Mouse (Mus musculus) heart, embryonic 12.5 days (tissue): ENCODE measurements around the gene Havcr2. TPM values are rescaled to one million over a fixed set of nuclear protein-coding genes. Genes with fewer than 3 reads are reported as not detected.
A peak's percentile ranks its signal among the peaks of the same experiment; 100 is the strongest.
"Not testable (repeated sequence)": the region's sequence is repeated elsewhere in the genome, so short reads cannot be mapped to it uniquely, and the experiment has no call there.

Experiments
- ATAC-seq: fragments of 200-750 bp; cut with Nextera tagmentation; 2 replicates; pipeline ENCODE4 v1.8.0; 2017; ENCODE audit warnings: moderate TSS enrichment, moderate library complexity; ENCODE audit not compliant: insufficient number of reproducible peaks, low FRiP score
- H3K27ac ChIP-seq: fragments of 300-500 bp; sonication (generic); 2 replicates; pipeline ENCODE4 v1.5.1; 2016; ENCODE audit warnings: mild to moderate bottlenecking, moderate library complexity; ENCODE audit not compliant: poor library complexity, severe bottlenecking
- H3K27me3 ChIP-seq: fragments of 300-500 bp; sonication (generic); replicated peaks from 2 replicates; pipeline ENCODE4 v1.6.1; 2016; ENCODE audit warnings: mild to moderate bottlenecking, moderate library complexity
- H3K36me3 ChIP-seq: fragments of 300-500 bp; sonication (generic); 2 replicates; pipeline ENCODE4 v1.6.1; 2016; ENCODE audit warnings: mild to moderate bottlenecking, moderate library complexity
- H3K4me1 ChIP-seq: fragments of 300-500 bp; sonication (generic); replicated peaks from 2 replicates; pipeline ENCODE4 v1.6.1; 2016; ENCODE audit warnings: mild to moderate bottlenecking
- H3K4me2 ChIP-seq: fragments of 300-500 bp; sonication (generic); 2 replicates; pipeline ENCODE4 v1.6.1; 2016; ENCODE audit warnings: mild to moderate bottlenecking, moderate library complexity
- H3K4me3 ChIP-seq: fragments of 300-500 bp; sonication (generic); 2 replicates; pipeline ENCODE4 v1.5.1; 2016; ENCODE audit warnings: mild to moderate bottlenecking
- H3K9ac ChIP-seq: fragments of 300-500 bp; sonication (generic); 2 replicates; pipeline ENCODE4 v1.6.1; 2016; ENCODE audit warnings: mild to moderate bottlenecking, moderate library complexity
- H3K9me3 ChIP-seq: fragments of 300-500 bp; sonication (generic); replicated peaks from 2 replicates; pipeline ENCODE4 v1.6.1; 2016; ENCODE audit warnings: mild to moderate bottlenecking, moderate library complexity
- WGBS: fragments of 180-500 bp; shearing (Covaris S2); methylation state at CpG from one replicate; pipeline ENCODE4 v1.1.7; 2016; 5-methylcytosine and 5-hydroxymethylcytosine counted together
- polyA plus RNA-seq: library from polyadenylated mRNA; unstranded; fragments of >200 nt; fragmentation: Nextera tagmentation; extraction: Ambion mirVana; gene quantifications from 2 replicates; pipeline ENCODE4 v1.2.1, GENCODE M21; 2016

Gene Havcr2
- 0.10 and 0.19 TPM in 2 replicates for polyA plus RNA-seq

DNA sequence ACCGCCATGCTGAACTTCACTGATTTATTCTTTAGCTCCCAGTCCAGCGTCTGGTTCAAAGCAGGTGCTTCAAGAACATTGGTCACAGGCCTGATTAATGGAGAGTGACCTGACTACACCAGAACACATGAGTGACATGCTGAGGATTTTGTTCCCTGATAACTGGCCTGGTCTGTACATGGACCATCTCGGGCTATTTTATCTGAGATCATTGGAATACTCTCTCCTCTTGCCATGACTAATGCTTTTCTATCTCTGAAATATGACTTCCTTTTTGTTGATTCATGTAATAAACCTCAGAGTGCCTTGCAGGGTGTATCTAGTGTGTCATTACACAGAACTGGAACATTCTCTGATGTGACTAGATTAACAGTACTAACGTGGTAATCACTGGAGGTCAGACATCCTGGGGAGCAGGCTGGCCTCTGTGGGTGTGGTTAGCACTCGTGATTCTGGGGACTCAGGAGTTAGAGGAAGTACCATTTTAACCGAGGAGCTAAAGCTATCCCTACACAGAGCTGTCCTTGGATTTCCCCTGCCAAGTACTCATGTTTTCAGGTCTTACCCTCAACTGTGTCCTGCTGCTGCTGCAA is at the start of gene Havcr2:
TSS of gene Havcr2 (plus strand) at position 483 of the 593 bp plus-strand sequence.
- no peak for ATAC-seq
- no peak within 1 kb of the TSS for H3K9ac ChIP-seq
- 61% methylated on average over 6 of the region's 6 CpGs for WGBS
- no peaks in the 10 kb centered on the region for H3K9me3 ChIP-seq
- no peaks in the 10 kb centered on the region for H3K4me1 ChIP-seq
- no peak within 1 kb of the TSS for H3K4me3 ChIP-seq
- H3K4me2 ChIP-seq, result no peak within 1 kb of the TSS
- H3K27ac ChIP-seq, result no peak within 1 kb of the TSS
- no peaks in the 10 kb centered on the region for H3K36me3 ChIP-seq
- H3K27me3 ChIP-seq, result no peaks in the 10 kb centered on the region

DNA sequence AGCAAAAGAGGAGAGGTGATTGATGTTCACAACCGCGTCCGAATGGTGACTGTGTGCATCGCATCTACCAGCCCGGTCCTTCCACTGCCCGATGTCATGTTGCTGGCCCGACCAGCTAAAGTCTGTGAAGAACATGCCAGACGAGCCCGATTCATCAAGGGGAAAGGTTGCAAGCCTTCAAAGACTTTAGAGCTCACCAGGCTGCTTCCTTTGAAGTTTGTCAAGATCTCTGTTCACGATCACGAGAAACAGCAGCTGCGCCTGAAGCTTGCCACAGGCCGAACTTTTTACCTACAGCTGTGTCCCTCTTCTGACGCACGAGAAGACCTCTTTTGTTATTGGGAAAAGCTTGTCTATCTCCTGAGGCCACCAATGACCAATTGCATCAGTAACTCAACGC is 49.7 kb upstream of the Havcr2 start:
- H3K9ac ChIP-seq, result no peak overlapping the region
- H3K9me3 ChIP-seq, result no peaks in the 10 kb centered on the region
- no peaks in the 10 kb centered on the region for H3K36me3 ChIP-seq
- ATAC-seq, result no peak
- H3K27ac ChIP-seq, result no peak overlapping the region
- H3K4me3 ChIP-seq, result no peak overlapping the region
- H3K27me3 ChIP-seq, result no peaks in the 10 kb centered on the region
- H3K4me2 ChIP-seq, result no peak overlapping the region
- WGBS, result 80% methylated on average over 16 of the region's 16 CpGs
- H3K4me1 ChIP-seq, result no peaks in the 10 kb centered on the region; the same call in 1 of the 2 replicates

DNA sequence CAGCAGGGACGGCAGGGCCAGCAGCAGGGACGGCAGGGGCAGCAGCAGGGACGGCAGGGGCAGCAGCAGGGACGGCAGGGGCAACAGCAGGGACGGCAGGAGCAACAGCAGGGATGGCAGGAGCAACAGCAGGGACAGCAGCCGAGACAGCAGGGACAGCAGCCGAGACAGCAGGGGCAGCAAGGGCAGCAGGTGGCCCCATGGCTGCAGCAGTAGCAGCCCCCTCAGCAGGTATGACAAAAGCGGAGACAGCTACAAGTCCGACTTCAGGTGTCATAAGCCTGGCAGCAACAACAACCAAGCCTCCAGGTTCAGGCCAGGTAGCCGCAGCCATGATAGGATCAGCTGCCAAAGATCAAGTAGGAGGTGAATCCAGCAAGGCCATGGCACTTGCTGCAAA is 48.0 kb upstream of the Havcr2 start:
- 34% methylated on average over 10 of the region's 10 CpGs for WGBS
- no peak for ATAC-seq
- Histone ChIP-seq H3K27me3 (no peaks in the 10 kb centered on the region), H3K27ac (no peak overlapping the region), H3K4me1 (no peaks in the 10 kb centered on the region; the same call in 1 of the 2 replicates), H3K4me2 (peak overlapping the region; percentile 63), H3K9ac (0 out of 2 replicates have a peak overlapping the region, but pooled peaks have one; percentile 29), H3K4me3 (peak overlapping the region; percentile 26), H3K9me3 (no peaks in the 10 kb centered on the region), H3K36me3 (no peaks in the 10 kb centered on the region)

DNA sequence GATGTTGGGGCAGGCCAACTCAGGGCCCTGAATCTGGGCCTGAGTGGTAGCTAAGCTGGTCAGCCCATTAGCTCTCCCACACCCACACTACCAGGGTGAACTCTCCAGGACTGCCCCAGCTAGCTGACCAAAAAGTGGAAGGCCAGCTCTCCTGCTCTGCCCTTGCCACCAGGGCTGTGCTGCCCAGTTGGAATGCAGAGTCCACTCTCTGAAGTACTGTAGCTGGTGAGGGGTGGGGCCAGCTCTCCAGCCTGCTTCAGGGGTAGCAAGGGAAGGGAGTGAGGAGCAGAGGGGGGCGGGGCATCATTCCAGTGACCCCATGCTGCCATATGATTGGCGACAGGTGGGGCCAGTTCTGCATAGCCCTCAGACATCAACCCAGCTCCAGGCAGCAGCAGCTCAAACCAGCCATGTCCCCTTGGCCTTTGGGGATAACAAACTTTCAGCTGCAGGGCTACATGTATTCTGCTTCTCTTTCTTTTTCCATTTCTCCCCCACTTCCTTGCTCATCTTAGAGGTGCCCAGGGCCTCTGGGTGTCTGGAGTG is 44.6 kb upstream of the Havcr2 start:
- ATAC-seq, result no peak
- no peaks in the 10 kb centered on the region for H3K9me3 ChIP-seq
- H3K4me3 ChIP-seq, result no peak overlapping the region
- H3K27ac ChIP-seq, result no peak overlapping the region
- no peak overlapping the region for H3K4me2 ChIP-seq
- no peak overlapping the region for H3K9ac ChIP-seq
- 28% methylated on average over 2 of the region's 2 CpGs for WGBS
- H3K27me3 ChIP-seq, result no peaks in the 10 kb centered on the region
- no peaks in the 10 kb centered on the region for H3K36me3 ChIP-seq
- no peaks in the 10 kb centered on the region; the same call in 1 of the 2 replicates for H3K4me1 ChIP-seq

DNA sequence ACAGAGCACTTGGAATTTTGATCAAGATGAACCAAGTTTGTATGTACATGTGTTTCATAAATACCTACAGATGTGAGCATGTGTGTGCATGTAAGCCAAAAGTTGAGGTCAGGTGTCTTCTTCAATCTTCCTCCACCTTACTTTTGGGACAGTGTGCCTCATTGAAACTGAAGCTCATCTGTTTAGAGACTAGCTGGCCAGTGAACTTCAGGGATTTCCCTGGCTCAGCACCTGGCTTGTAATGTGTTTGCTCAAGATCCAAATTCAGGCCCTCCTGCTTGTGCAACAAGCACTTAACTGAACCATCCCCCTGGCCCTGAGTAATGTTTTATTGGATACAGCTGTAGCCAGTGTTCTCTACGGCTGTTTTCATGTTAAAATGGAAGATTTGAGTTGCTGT is 36.3 kb upstream of the Havcr2 start:
- H3K4me3 ChIP-seq, result no peak overlapping the region
- H3K27ac ChIP-seq, result no peak overlapping the region
- no peaks in the 10 kb centered on the region for H3K36me3 ChIP-seq
- WGBS, result 65% methylated on average over 1 of the region's 1 CpGs
- H3K9me3 ChIP-seq, result no peaks in the 10 kb centered on the region
- no peak overlapping the region for H3K9ac ChIP-seq
- no peak for ATAC-seq
- no peaks in the 10 kb centered on the region for H3K27me3 ChIP-seq
- H3K4me2 ChIP-seq, result no peak overlapping the region
- no peaks in the 10 kb centered on the region for H3K4me1 ChIP-seq

DNA sequence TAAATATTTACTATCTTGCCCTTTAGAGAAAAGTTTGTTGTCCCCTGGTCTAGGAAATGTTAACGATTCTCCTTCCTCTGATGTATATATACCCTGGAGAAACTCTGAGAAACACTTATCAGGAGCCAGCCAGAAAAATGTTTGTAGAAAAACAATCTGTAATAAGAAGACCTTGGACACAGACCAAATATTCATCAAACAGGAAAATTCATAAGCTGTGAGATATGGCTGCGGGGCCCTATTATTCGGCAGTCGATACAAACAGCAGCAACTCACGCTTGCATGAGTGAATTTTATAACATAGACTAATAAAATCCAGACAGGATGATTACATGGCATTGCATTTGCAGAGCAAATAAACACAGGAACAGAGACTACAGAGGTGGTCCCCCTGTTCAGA is 35.9 kb upstream of the Havcr2 start:
- no peak for ATAC-seq
- 83% methylated on average over 5 of the region's 5 CpGs for WGBS
- H3K27ac ChIP-seq, result no peak overlapping the region

DNA sequence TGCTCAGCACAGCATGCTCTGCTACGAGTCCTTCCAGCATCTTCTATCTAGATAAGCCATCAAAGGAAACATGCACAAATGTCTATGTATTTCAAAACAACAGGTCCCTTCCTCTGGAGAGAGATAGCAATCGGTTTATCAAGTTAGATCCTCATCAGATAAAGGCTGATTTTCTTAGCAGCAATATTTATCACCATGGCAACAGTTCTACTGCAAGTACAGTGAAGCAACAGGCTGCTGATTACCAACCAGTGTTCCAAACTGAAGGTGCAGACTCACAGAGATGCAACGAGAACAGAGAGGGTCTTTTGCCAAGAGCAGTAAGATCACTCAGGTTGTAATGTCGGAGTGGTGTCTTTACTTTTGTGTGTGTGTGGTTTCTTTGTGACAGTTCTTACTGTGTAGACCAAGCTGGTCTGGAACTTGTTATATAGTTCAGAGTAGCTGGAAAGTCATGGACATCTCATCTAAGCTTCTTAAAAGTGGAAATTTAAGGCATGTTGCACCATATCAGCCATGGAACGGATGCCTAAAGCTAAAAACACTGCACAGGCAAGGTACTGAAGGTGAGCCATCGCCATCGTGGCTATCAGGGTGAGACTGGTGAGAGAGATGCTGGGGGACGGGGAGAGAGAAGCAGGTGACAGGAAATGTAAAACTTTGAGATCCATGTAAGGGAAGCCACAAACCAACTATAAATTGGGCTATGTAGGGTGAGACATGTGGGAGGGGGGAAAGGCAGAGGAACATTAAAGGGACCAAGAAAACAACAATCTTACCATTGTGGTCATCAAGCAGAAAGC is 33.4 kb upstream of the Havcr2 start:
- Histone ChIP-seq H3K9ac (no peak overlapping the region), H3K4me3 (no peak overlapping the region), H3K4me1 (no peaks in the 10 kb centered on the region), H3K4me2 (no peak overlapping the region), H3K27ac (no peak overlapping the region), H3K27me3 (no peaks in the 10 kb centered on the region), H3K36me3 (no peaks in the 10 kb centered on the region), H3K9me3 (no peaks in the 10 kb centered on the region)
- WGBS, result 69% methylated on average over 8 of the region's 8 CpGs
- ATAC-seq, result no peak

More for the DNA sequence above, 35.9 kb upstream of the Havcr2 start:
- H3K36me3 ChIP-seq, result no peaks in the 10 kb centered on the region
- no peak overlapping the region for H3K4me3 ChIP-seq
- no peak overlapping the region for H3K4me2 ChIP-seq
- no peak overlapping the region for H3K9ac ChIP-seq
- H3K27me3 ChIP-seq, result no peaks in the 10 kb centered on the region
- H3K4me1 ChIP-seq, result no peaks in the 10 kb centered on the region
- no peaks in the 10 kb centered on the region for H3K9me3 ChIP-seq

DNA sequence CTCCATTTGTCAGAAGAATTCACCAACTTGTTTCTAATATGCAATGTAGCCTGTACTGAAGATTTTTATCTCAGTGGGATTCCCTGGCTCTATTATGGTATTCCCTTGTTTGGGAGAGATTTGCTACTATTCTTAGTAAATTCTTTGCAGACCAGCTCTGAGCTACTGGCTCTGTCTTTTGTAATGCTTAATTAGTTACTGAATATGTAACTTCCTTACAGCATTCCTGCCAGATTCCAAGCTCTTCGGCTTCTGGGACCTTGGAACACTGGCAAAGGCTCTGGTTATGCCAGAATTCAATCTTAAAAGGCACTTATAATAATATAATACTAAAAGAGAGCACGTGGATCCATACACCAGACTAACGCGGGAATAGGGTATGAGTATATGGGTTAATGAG is 26.6 kb upstream of the Havcr2 start:
- not testable (repeated sequence) for H3K4me2 ChIP-seq, H3K4me3 ChIP-seq, H3K27me3 ChIP-seq, H3K4me1 ChIP-seq, H3K36me3 ChIP-seq, H3K27ac ChIP-seq, H3K9me3 ChIP-seq, ATAC-seq, H3K9ac ChIP-seq
- 53% methylated on average over 4 of the region's 4 CpGs for WGBS

DNA sequence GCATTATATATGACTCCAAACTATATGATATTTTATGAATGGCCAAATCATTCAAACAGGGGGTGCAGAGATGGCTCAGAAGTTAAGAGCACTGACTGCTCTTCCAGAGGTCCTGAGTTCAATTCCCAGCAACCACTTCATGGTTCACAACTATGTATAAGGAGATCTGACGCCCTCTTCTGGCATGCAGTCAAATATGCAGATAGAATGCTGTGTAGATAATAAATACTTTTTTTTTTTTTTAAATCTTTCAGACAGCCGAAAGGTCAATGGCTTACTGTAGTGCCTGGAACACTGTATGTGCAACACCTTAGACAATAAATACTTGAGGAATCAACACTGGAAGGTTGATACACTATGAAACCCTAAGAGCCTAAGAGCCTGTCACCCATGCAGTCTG is 24.6 kb upstream of the Havcr2 start:
- Histone ChIP-seq H3K27ac (no peak overlapping the region), H3K9ac (no peak overlapping the region), H3K4me1 (no peaks in the 10 kb centered on the region), H3K4me3 (no peak overlapping the region), H3K4me2 (no peak overlapping the region), H3K9me3 (no peaks in the 10 kb centered on the region), H3K36me3 (no peaks in the 10 kb centered on the region), H3K27me3 (no peaks in the 10 kb centered on the region)
- 76% methylated on average over 2 of the region's 2 CpGs for WGBS
- no peak for ATAC-seq

DNA sequence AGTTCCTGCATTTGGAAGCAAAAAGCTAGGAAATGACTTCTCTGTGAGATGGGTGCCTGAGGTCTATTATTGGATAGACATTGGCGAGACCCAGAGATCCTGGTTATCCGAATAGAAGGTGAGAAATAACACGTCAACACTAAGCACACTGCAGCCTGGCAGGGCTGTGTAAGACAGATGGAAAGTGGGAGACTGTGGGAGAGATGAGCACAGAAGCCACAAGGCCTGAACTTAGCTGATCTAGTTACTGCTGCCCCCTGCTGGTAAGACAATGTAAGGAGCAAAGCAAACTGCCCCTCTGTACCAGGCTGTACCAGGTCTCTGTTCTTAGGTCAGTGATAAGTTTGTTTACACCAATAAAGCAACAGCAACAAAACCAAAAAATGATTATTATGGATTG is 23.6 kb upstream of the Havcr2 start:
- Histone ChIP-seq H3K9me3 (no peaks in the 10 kb centered on the region), H3K4me3 (no peak overlapping the region), H3K4me1 (peaks cover 2% of the 10 kb centered on the region), H3K36me3 (no peaks in the 10 kb centered on the region), H3K4me2 (no peak overlapping the region), H3K9ac (no peak overlapping the region), H3K27ac (no peak overlapping the region), H3K27me3 (no peaks in the 10 kb centered on the region)
- WGBS, result 18% methylated on average over 3 of the region's 3 CpGs
- peak; percentile 59; the same call in 1 of the 2 replicates for ATAC-seq

DNA sequence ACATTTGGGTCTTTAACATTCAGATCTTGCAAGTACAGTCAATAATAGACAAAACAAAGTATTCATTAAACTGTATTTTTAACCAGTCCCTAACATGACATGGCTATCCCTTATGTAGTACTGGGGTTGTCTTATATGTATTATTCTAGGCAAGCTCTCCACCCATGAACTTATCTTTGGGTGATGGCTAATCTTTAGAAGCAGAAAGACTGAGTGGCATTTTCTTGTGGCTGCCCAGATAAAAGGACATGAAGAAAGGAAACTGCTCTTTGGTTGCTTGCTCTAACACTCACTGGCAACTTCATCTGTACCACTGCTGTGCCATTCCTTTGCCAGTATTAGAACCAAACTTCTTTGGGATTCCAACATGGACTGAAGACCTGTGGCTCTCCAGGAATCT is 19.4 kb upstream of the Havcr2 start:
- no peak overlapping the region for H3K9ac ChIP-seq
- ATAC-seq, result no peak
- H3K27ac ChIP-seq, result no peak overlapping the region
- H3K9me3 ChIP-seq, result no peaks in the 10 kb centered on the region
- H3K4me1 ChIP-seq, result peaks cover 5% of the 10 kb centered on the region
- H3K4me2 ChIP-seq, result no peak overlapping the region
- H3K27me3 ChIP-seq, result no peaks in the 10 kb centered on the region
- H3K4me3 ChIP-seq, result no peak overlapping the region
- H3K36me3 ChIP-seq, result peaks cover 9% of the 10 kb centered on the region
